Mouse (Mus musculus): ENCODE data around the gene Gal3st1.
"Not testable (repeated sequence)": the region's sequence is repeated elsewhere in the genome, so short reads cannot be mapped to it uniquely, and the experiment has no call there.

DNA sequence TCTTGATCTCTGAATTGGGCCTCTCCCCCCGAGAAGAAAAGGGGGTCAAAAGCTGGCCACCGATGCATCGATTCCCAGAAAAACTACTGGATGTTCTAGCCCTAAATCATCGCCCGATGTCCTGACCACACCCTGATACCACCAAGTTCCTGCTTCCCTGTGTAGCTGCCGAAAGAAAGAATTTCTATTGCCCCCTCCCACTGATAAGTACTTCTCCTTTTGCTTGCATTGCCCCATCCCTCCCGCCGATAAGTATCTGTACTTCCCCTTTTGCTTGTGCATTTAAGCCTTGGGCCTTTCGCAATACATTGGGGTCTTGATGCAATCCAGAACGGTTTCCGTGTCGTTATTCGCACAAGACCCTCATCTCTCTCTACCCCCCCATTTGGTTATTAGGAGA lies 38.7 kb downstream of the Gal3st1 start:
- TF ChIP-seq POLR2A, CTCF (IDR thresholded peaks at IDR 0.05; ENCODE audit: insufficient read depth, low read depth, low read length): not testable (repeated sequence)

All from olfactory bulb, adult 2 months (tissue).